Mouse (Mus musculus) ovary, adult 2 months (tissue): ENCODE data around the gene Krt77. TPM values are rescaled to one million over a fixed set of nuclear protein-coding genes. Genes with fewer than 3 reads are reported as not detected.

Experiments used
- polyA plus RNA-seq: library from polyadenylated mRNA; depleted of rRNA; stranded (reverse); fragments of >200 nt; gene quantifications from 2 replicates; pipeline ENCODE4 v1.2.3, GENCODE M21; 2012; rRNA removed

Gene Krt77
- not detected in 2 replicates for polyA plus RNA-seq

GRCm38 (mm10) chr15:101869431-101869830, at the start of gene Krt77:
Gene Krt77, minus strand, starts transcription at chr15:101869705.

DNA sequence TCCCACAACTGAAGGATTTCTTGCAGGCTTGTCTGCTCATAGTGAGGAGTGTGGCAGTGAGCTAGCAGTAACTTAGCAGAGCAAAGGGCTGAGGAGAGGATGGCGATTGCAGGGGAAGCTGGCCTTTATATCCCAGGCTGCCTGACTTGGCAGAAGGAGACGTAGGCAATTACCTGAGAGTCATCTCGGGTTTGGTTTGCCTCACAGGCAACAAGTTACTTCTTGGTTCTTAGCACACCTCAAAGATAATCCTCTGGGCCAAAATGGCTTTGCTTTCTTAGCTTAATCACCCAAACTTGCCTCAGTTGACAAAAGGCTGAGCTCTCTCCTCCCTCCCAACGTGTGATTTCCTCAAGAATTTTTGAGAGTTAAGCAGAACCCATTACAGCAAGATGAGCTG, 23.3 kb upstream of the Krt77 start, which contains the start of gene Krt76:
Gene Krt76 (minus strand): TSS at position 101 of the 400 bp plus-strand sequence.

GRCm38 (mm10) chr15:101850694-101851093, 18.8 kb downstream of the Krt77 start, which contains the start of gene Krt1:
Gene Krt1, minus strand, starts transcription at chr15:101850794.

GRCm38 (mm10) chr15:101817875-101818274, 51.6 kb downstream of the Krt77 start, which contains the start of gene Krt2:
Gene Krt2, minus strand, starts transcription at chr15:101818169.

Other genes with a start within 250 kb of the Krt77 start
- gene Gm5414, start 241.5 kb downstream of the Krt77 start, polyA plus RNA-seq, result not detected in 2 replicates
- gene Gm5478, start 222.3 kb downstream of the Krt77 start, polyA plus RNA-seq, result not detected in 2 replicates
- 0.06 and 1.4 TPM in 2 replicates for gene Krt6b, start 189.4 kb downstream of the Krt77 start, polyA plus RNA-seq
- gene Krt6a, start 175.4 kb downstream of the Krt77 start, polyA plus RNA-seq, result 0.22 and 0.31 TPM in 2 replicates
- gene Krt5, start 156.8 kb downstream of the Krt77 start, polyA plus RNA-seq, result 0.10 and 0.13 TPM in 2 replicates
- 0.07 TPM in 1 of 2 replicates, not detected in the other for gene Krt71, start 126.6 kb downstream of the Krt77 start, polyA plus RNA-seq
- gene Krt72, start 83.2 kb downstream of the Krt77 start, polyA plus RNA-seq, result not detected in 2 replicates
- 0.28 and 0.74 TPM in 2 replicates for gene Krt73, start 67.4 kb downstream of the Krt77 start, polyA plus RNA-seq
- gene Krt2, start 51.5 kb downstream of the Krt77 start, polyA plus RNA-seq, result not detected in 2 replicates
- gene Krt1, start 18.9 kb downstream of the Krt77 start, polyA plus RNA-seq, result 1.9 and 2.8 TPM in 2 replicates
- 0.10 and 0.13 TPM in 2 replicates for gene Krt76, start 23.2 kb upstream of the Krt77 start, polyA plus RNA-seq
- 0.17 and 0.18 TPM in 2 replicates for gene Krt4, start 55.0 kb upstream of the Krt77 start, polyA plus RNA-seq
- 5.7 and 6.6 TPM in 2 replicates for gene Krt79, start 70.6 kb upstream of the Krt77 start, polyA plus RNA-seq
- 0.05 TPM in 1 of 2 replicates, not detected in the other for gene Krt78, start 84.6 kb upstream of the Krt77 start, polyA plus RNA-seq
- gene Krt8, start 134.8 kb upstream of the Krt77 start, polyA plus RNA-seq, result 138 and 174 TPM in 2 replicates
- gene Krt18, start 158.5 kb upstream of the Krt77 start, polyA plus RNA-seq, result 119 and 120 TPM in 2 replicates
- 103 and 118 TPM in 2 replicates for gene Eif4b, start 204.1 kb upstream of the Krt77 start, polyA plus RNA-seq
- gene Tns2, start 230.7 kb upstream of the Krt77 start, polyA plus RNA-seq, result 64.5 and 83.6 TPM in 2 replicates